Mouse (Mus musculus) layer of hippocampus, adult 9-10 months (tissue): ENCODE data around the gene Cdc40.

Source experiments
- DNase-seq: peaks from one replicate; pipeline ENCODE4 v3.0.0; 2022; ENCODE audit warnings: low spot score

The Cdc40 gene

GRCm38 (mm10) chr10:40882831-40883643 is at the start of gene Cdc40, which contains the start of gene Wasf1:
Gene Cdc40 (minus strand): TSS chr10:40883311.
Gene Wasf1 (plus strand): TSS chr10:40883475.
- peak; percentile 96 for DNase-seq

GRCm38 (mm10) chr10:40919464-40919863 is 36.4 kb upstream of the Cdc40 start:
- DNase-seq: no peak

GRCm38 (mm10) chr10:40918669-40919440 is 35.7 kb upstream of the Cdc40 start:
- no peak for DNase-seq

- no peak for DNase-seq
These were observed 32.1 kb upstream of the Cdc40 start for GRCm38 (mm10) chr10:40915240-40915639.

- no peak for DNase-seq
These were observed 27.7 kb upstream of the Cdc40 start for GRCm38 (mm10) chr10:40910811-40911210.

GRCm38 (mm10) chr10:40908580-40908979 is 25.5 kb upstream of the Cdc40 start:
- DNase-seq: no peak

- no peak for DNase-seq
These were observed 23.7 kb upstream of the Cdc40 start for GRCm38 (mm10) chr10:40906802-40907201.

GRCm38 (mm10) chr10:40906131-40906530 is 23.0 kb upstream of the Cdc40 start:
- DNase-seq: no peak

- DNase-seq: no peak
These were observed 18.7 kb upstream of the Cdc40 start for GRCm38 (mm10) chr10:40901786-40902185.

- no peak for DNase-seq
These were observed 13.5 kb upstream of the Cdc40 start for GRCm38 (mm10) chr10:40896656-40897055.

GRCm38 (mm10) chr10:40895765-40896164 is 12.7 kb upstream of the Cdc40 start:
- no peak for DNase-seq

- DNase-seq: no peak
These were observed 6.0 kb upstream of the Cdc40 start for GRCm38 (mm10) chr10:40889146-40889545.

GRCm38 (mm10) chr10:40887316-40887715 is 4.2 kb upstream of the Cdc40 start:
- DNase-seq: no peak

- no peak for DNase-seq
These were observed 2.3 kb upstream of the Cdc40 start for GRCm38 (mm10) chr10:40885432-40885831.

GRCm38 (mm10) chr10:40884279-40884806 is 1.2 kb upstream of the Cdc40 start:
- DNase-seq: no peak

GRCm38 (mm10) chr10:40883644-40884278 is 650 bp upstream of the Cdc40 start:
- no peak for DNase-seq

- no peak for DNase-seq
These were observed 778 bp downstream of the Cdc40 start for GRCm38 (mm10) chr10:40882333-40882732.

GRCm38 (mm10) chr10:40881236-40881635 is 1.9 kb downstream of the Cdc40 start:
- no peak for DNase-seq

- DNase-seq: no peak
These were observed 3.1 kb downstream of the Cdc40 start for GRCm38 (mm10) chr10:40879969-40880368.

GRCm38 (mm10) chr10:40878246-40878645 is 4.9 kb downstream of the Cdc40 start:
- no peak for DNase-seq

GRCm38 (mm10) chr10:40872052-40872451 is 11.1 kb downstream of the Cdc40 start:
- no peak for DNase-seq

- no peak for DNase-seq
These were observed 11.8 kb downstream of the Cdc40 start for GRCm38 (mm10) chr10:40871301-40871700.
